Mouse (Mus musculus) liver, adult 2 months (tissue): ENCODE results near the gene Bak1.

ENCODE experiments used
- CTCF ChIP-seq: fragments of 200-500 bp; IDR thresholded peaks from 2 replicates; pipeline ENCODE4 v1.5.1; 2011; ENCODE audit warnings: low read depth, low read length, control low read depth
- POLR2A ChIP-seq: fragments of 200-500 bp; IDR thresholded peaks from 2 replicates; pipeline ENCODE4 v1.6.1; 2011; ENCODE audit warnings: low read length, control low read depth; ENCODE audit not compliant: insufficient read depth; ENCODE audit errors: extremely low read depth

- no peak for TF ChIP-seq CTCF
- TF ChIP-seq POLR2A, result no peak
Measured at GRCm38 (mm10) chr17:26998283-26998682, 30.5 kb downstream of the Bak1 start.
